Mouse (Mus musculus): ENCODE measurements around the gene Ctxn1.

Gene Ctxn1

DNA sequence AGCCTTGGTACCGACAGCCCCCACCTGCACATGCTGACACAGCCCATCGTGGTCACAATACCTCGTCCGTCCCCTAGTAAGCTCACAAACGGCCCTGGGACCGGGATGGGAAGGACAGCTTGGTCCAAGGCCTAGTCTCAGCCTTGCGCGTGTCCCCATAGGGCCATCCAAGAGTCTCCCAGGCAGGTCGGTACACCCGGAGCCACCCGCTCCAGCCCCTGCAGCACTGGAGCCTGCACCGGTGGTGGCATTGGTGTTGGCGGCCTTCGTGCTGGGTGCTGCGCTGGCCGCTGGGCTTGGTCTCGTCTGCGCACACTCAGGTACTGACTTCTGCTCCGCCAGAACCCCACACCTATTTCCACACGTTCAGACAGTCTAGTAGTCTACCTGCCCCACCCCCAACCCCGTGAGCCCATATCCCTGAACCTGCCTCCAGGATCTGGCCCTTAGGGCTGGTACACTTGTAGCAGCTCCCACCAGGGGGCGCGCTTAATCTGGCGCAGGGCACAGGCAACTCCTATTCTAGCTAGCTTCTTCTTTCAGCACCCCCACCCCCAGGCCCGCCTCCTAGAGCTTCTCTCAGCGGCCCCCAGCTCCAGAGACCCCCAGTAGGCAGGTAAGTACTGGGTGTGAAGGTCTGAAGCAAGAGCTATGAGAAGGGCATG is 8.6 kb downstream of the Ctxn1 start:
- no peak for DNase-seq (ENCODE audit: low read depth, low spot score)

DNA sequence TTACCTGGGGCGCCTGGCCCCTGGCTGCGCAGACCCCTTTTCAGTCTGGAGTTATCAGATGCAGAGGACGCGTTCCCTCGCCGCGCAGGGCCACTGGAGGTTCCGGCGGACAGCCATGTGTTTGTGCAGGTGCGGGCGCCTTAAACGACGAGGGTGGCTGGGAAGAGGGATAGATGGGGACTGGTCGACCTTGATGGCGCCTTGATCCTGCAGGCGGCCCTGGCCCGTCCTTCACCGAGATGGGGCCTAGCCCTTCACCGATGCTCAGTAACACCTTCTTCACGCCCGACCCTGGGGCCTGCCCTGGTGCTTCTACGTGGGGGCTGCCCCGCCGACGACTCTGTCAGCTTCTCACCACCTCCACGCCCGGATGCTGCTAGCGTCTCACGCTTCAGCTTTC is 9.9 kb downstream of the Ctxn1 start:
- no peak for DNase-seq (ENCODE audit: low read depth, low spot score)

DNA sequence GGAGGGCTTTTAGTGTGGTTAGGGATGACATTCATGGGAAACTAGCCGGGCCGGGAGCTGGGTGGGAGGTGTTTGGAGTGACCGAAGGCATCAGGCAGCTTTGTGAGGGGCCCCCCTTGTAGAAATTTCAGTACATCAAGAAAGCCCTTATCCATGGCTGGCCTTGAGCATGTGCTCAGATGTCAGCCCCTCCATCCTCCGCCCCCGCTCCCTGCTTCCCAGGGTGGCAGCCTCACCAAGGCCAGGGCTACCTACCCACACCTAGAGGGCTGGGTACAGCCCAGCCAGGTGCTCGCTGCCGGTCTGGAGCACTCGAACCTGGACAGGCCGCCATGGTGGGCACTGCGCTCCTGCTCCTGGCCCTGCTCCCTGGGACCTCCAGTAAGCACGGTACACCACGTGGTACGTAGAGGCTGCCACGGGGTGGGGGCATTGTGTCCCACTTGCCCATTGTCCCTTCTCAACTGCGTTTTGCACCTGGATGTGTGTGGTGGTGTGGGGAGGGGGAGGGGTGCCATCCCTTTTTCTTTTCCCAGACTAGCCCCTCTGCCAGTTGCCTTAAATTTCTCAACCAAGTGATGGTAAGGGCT is 11.0 kb downstream of the Ctxn1 start, which contains the start of gene Tgfbr3l:
TSS of gene Tgfbr3l (plus strand) at position 264 of the 590 bp plus-strand sequence.
- no peak for DNase-seq (ENCODE audit: low read depth, low spot score)

DNA sequence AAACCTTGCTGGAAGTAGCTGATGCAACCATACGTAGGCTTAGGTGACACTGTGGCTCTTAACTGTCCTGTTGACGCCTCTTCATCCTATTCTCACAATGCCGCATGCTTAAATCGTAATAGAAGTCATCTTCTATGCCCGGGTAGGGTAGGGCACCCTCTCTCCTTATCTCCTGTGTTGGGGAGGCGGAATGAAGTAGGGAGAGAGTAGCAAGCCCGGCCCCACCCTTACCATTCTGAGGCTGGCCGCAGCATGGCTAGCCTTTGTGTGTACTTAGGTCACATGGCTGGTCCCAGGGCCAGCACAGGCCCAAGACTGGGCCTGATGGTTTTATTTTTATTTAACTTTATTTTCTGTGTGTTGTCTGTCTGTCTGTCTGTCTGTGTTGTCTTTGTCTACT is 11.8 kb downstream of the Ctxn1 start:
- DNase-seq (ENCODE audit: low read depth, low spot score) = no peak

DNA sequence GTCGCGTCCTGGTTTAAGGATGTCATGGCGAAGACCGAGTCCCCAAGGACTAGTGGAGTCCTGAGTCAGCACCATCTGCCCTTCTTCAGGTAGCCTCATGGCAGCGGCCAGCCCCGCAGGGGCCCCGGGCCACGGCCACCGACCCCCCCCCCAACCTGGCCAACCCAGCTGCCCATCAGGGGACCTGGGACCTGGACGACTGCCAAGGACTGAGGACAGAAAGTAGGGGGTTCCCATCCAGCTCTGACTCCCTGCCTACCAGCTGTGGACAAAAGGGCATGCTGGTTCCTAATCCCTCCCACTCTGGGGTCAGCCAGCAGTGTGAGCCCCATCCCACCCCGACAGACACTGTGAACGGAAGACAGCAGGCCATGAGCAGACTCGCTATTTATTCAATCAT is 13.3 kb downstream of the Ctxn1 start:
- no peak for DNase-seq (ENCODE audit: low read depth, low spot score)

GRCm38 (mm10) chr8:4245061-4245460 is 14.0 kb downstream of the Ctxn1 start:
- no peak for DNase-seq (ENCODE audit: low read depth, low spot score)

GRCm38 (mm10) chr8:4239193-4239890 is 19.7 kb downstream of the Ctxn1 start:
- no peak for DNase-seq (ENCODE audit: low read depth, low spot score)

GRCm38 (mm10) chr8:4238434-4239192 is 20.5 kb downstream of the Ctxn1 start, which contains the start of the genes Map2k7 and Gm49320:
Map2k7 (plus strand) TSS chr8:4238740.
Gm49320 (plus strand) TSS chr8:4238865.
- peak; percentile 98 for DNase-seq (ENCODE audit: low read depth, low spot score)

GRCm38 (mm10) chr8:4237814-4238433 is 21.1 kb downstream of the Ctxn1 start:
- DNase-seq (ENCODE audit: low read depth, low spot score) = no peak

DNA sequence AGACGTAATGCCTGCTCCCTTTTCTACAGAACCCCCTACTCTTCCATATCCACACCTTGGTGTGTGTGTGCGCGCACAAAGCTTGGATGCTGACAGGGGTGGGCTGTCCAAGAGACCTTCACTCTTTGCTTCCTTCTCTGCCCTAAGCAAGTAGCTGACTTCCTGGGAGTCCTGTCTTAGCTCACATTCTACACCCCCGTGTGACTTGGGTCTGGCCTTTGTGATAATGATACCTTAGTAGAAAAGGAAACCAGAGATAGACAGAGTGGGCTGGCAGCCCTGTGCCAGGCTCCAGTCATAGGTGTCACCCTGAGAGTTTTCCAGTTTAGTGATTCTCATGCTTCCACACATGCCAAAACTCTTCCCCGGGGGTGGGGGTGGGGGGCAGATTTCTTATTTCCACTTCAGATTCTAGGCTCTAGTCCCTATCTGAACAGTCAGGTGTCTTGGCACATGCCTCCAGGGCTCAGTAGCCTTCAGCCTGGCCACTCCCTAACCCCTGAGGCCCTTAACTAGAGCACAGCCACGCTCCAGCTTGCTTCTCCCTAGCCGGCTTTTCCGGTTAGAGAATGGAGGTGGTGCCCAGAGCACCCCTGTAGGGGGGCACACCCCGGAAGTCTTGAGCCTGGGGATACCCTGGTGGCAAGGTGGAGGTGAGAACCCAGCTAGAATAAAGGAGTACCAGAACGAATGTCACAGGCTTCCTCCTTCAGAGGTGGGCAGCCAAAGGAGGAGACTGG is 28.3 kb downstream of the Ctxn1 start:
- no peak for DNase-seq (ENCODE audit: low read depth, low spot score)

DNA sequence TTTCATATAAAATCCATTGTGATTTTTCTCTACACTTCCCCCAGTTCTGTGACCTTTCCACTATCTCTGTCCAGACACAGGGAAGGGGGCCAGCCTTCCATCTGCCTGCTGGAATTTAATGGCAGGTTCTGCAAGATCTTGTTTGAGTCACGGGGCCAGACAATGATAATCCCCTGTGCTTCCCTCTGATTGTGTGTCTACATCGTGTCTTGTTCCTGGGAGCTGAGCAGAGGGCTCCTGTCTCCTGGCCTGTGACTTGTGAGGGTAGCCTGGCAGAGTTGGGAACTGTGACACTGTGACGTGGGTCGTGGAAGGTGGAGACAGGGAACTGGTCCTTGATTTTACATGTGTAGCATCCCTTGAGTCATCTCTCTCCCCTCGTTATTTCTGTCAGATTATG is 29.3 kb downstream of the Ctxn1 start:
- DNase-seq (ENCODE audit: low read depth, low spot score) = no peak

GRCm38 (mm10) chr8:4227919-4228318 is 31.2 kb downstream of the Ctxn1 start:
- DNase-seq (ENCODE audit: low read depth, low spot score) = no peak

DNA sequence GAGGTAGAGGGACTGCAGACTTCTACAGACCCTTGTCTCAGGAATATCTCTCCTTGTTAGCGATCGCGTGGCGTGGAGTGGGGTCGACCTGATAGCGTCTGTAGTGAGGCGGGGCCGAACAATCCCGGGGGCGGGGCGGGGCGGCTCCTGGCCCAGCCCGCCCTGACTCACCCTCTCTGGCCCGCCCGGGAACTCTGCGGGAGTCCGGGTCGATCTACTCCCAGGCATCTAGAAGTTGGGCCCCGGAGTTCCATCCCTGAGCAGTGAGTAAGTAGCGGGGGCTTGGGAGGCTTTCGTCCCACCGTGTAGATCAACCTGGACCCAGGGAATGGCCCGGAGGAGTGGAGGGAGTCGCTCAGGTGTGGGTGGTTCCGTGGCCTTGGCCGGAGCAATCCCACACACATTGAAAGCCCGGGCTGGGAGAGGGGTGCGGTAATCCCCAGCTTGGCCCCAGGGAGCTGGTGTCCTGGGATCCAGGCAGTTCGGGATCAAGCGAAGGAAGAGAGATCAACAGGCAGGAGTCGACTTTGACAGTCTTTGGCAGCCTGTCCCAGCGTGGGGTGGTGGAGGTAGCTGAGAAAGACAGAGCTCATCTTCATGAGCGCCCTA is 32.2 kb downstream of the Ctxn1 start, which contains the start of gene Lrrc8e:
TSS of gene Lrrc8e (plus strand) at position 89 of the 609 bp plus-strand sequence.
- no peak for DNase-seq (ENCODE audit: low read depth, low spot score)

DNA sequence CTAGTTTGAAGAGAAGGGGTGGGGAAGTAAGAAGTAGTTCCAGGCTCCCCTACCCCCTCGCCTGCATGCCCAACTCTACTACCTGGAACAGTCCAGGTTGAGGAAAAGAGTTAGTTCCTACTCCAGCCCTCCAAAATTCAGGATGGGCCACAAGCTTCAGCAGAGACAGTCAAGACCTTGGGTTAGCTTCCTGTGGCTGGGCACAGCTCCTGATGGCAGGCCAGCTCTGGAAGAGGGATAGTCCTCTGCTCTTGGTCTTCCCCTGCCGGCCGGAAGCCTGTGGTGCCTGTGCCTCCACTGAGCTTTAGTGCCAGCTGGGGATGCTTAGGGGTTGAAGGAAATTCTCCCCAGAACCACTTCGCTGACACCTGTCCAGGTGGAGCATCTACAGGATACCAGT is 32.8 kb downstream of the Ctxn1 start:
- no peak for DNase-seq (ENCODE audit: low read depth, low spot score)

DNA sequence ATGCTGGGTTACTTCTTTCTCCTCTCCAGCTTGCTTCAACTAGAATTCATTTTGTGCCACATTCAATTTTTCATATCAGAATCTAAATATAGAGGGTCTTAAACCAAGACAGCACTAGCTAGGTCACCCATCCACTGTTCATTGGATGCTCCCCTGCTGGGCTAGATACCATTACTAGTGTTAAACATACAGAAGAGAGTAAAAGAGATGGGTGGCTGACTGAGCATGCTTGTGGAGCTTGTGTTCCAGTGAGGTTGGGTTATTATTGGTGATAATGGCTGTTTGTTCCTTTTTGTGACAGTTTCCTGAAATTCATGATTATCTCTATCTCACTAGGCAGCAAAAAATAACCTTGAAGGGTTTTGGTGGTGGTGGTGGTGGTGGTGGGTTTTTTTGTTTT is 37.0 kb downstream of the Ctxn1 start:
- DNase-seq (ENCODE audit: low read depth, low spot score) = no peak

- no peak for DNase-seq (ENCODE audit: low read depth, low spot score)
Measured at GRCm38 (mm10) chr8:4219617-4220016, 39.5 kb downstream of the Ctxn1 start.

DNA sequence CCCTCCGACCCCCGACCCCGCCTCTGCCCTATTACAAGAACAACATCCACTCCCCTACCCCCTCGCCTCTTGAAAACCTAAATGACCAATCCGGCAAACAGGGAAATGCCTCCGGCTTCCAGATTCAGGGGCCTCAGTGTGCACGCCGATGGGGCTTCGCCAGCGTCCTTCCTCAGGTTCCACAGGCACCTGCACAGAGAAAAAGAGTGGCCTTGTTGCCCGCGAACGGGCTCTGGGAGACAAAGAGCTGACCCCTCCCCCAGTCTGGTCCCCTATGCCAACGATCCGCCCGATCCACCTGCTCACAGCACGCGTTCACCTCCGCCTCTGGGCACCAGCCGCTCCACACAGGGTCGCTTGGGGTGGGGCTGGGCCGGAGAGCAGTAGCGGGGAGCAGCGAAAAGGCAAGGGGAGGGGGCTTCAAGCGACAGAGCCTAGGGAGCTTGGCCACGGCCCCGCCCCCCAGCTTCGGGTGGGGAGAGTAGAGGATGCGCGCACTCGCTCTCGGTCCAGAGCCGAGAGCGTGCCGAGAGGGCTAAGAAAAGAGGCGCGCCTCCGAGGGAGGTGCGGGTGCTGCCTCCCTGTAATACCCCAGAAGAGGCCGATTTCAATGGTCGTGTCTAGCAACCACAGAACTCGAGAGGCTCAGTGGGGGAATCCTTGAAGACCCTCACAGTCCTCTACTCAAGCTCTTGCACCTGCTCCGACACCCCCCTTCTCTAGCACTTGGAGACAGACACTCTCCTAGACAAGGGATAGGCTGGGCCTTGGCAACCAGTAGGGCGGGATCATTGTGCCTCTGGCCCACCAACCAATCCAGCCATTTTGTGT is 42.1 kb downstream of the Ctxn1 start, which contains the start of gene Prr36:
TSS of gene Prr36 (minus strand) at position 669 of the 831 bp plus-strand sequence.
- DNase-seq (ENCODE audit: low read depth, low spot score) = peak; percentile 71

DNA sequence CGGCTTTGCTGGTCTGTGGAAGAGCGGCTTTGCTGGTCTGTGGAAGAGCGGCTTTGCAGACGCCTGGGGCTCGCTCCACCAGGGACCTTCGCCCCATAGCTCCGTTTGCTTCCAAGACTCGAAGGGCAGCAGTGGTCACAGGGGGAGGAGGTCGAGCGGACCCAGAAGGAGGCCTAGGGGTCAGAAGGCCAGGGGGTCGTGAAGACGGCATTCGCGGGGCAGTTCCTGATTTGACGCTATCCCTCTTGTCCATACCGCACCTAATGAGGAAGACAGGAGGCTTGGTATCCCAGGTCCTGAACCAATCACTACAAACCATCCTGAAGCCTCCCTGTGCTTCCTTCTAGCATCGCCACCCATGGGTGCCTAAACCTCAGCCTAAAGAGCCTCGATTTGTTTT is 42.8 kb downstream of the Ctxn1 start:
- DNase-seq (ENCODE audit: low read depth, low spot score) = no peak
